Mouse (Mus musculus): Measurements from ENCODE around the gene Gm28539. TPM values are rescaled to one million over a fixed set of nuclear protein-coding genes. Genes with fewer than 3 reads are reported as not detected.

Gene Gm28539
- polyA plus RNA-seq (2017; shearing (Covaris generic)): not detected

DNA sequence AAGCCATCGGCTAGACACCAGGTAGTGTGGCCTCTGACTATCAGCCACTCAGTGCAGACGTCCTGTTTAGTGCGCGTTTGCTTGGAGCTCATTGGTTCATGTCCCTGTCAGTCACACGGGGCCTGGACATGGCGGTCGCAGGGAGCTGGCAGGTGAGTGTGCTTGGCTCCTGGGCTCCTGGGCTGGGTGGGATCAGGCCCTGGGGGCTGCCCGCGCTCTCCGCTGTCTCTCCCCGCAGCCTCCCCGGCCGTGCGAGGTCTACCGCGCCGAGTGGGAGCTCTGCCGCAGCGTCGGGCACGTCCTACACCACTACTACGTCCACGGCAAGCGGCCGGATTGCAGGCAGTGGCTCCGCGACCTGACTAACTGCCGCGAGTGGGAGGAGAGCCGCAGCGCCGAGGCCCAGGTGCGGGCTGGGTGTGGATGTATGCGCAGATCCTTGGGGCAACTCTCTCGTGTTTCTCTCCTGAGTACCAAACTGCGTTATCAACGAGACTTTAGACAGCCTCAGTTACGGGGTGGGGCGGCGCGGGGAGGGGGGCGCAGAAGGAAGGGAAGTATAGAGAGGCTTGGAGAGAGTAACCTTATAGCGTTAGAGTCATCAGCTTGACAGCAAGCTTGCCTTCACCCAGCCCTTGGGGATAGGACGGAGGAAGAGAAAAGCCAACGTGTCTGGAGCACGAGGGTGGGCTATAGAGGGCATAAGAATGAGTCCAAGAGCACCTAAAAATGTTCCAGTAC, at the start of gene Gm28539, which contains the start of gene 2510002D24Rik:
TSS of gene Gm28539 (plus strand) at position 117 of the 741 bp plus-strand sequence.
TSS of gene 2510002D24Rik (plus strand) at position 111 of the 741 bp plus-strand sequence.

DNA sequence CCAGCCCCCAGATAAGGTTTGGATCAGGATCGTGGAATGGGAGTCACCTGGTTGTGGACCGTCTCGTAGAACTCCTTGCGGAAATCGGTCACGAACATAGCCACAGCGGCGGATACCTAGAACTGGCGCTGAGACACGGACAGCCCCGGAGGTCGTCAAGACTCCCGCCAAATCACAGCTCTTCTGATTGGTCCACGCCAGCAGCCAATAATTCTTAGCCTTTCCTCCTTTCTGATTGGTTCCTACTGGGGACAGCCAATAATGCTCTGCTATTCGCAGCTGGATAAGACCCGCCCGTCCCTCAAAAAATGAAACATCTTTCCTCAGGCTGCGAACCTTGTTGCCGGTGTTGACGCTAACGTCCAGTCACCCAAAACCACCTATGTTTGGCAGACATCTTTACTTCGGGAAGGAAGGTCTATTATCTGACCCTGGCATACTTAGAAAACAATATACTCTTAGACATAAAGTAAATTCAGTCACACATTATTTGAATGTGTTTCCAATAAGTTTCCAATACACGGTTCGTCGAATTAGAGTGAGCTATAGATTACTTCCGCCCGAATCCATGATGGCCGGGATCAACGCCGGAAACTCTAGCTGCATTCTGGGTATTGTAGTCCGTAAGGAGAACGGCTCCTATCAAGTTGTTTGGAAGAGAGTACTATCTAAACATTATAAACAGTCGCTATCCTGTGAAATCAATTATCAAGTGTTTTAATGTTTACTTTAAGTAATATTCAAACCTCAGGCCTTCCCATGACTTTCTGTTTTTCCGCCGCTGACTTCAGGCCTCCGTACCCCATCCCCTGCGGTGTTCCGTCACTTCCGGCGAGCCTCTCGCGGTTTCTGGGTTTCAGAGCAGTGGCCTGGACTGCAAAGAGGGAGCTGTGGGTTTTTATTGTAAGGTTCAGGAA, 24.7 kb upstream of the Gm28539 start, which contains the start of the genes Ufd1 and Cdc45:
TSS of gene Ufd1 (plus strand) at position 312 of the 917 bp plus-strand sequence.
TSS of gene Cdc45 (minus strand) at position 520 of the 917 bp plus-strand sequence.

DNA sequence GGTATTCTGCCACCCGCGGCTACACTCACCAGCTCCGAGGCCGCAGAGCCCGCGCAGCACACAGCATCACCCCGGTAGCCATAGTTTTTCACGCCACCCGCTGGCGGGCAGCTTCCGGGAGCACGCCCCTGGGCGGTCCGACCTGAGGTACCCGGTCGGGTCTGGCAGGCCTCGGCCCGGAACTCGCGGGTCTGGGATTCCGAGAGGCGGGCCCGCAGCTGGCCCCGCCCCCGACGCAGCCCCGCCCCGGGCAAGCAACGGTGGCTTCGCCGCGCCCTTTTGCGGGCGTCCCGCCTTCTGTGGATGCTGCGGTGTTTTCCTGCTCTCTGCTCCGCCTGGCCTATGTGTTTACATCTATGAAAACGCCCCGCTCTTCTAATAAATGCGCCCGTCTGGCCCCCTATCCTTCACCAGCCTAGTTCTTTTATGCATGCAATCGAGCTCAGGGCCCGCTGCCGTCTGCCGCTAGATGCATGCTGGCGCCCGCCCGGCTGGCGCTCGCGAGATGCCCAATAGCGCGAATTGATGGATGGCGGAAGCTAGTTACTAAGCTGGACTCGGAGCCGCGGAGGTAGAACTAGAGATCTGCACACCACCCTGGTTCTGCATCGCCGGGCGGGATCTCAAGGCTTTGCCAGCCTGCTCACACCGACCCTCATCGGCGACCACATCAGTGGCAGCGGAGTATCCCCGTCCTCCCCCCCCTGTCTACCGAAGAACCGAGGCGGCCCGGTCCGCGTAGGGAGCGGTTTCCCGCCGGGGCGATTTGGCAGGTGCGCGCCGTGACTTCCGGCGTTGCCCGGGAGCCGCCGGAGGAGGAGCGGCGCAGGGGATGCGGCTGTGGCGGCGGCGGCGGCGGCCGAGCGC, 40.3 kb downstream of the Gm28539 start, which contains the start of the genes Mrpl40 and Hira:
TSS of gene Mrpl40 (minus strand) at position 421 of the 867 bp plus-strand sequence.
TSS of gene Hira (plus strand) at position 596 of the 867 bp plus-strand sequence.

Other genes starting within 250 kb of the Gm28539 start
- gene Tbx1, start 245.9 kb upstream of the Gm28539 start, polyA plus RNA-seq (2017; shearing (Covaris generic)): not detected
- not detected for gene Gp1bb, start 214.2 kb upstream of the Gm28539 start, polyA plus RNA-seq (2017; shearing (Covaris generic))
- gene Gm49601, start 210.2 kb upstream of the Gm28539 start, polyA plus RNA-seq (2017; shearing (Covaris generic)): not detected
- 0.77 TPM for gene Sept5, start 206.6 kb upstream of the Gm28539 start, polyA plus RNA-seq (2017; shearing (Covaris generic))
- 0.21 TPM for gene Cldn5, start 59.7 kb upstream of the Gm28539 start, polyA plus RNA-seq (2017; shearing (Covaris generic))
- 149 TPM for gene Ufd1, start 24.8 kb upstream of the Gm28539 start, polyA plus RNA-seq (2017; shearing (Covaris generic))
- 8.8 TPM for gene Cdc45, start 24.6 kb upstream of the Gm28539 start, polyA plus RNA-seq (2017; shearing (Covaris generic))
- gene 2510002D24Rik, start within 50 bp of the Gm28539 start, polyA plus RNA-seq (2017; shearing (Covaris generic)): 95.2 TPM
- gene Mrpl40, start 40.3 kb downstream of the Gm28539 start, polyA plus RNA-seq (2017; shearing (Covaris generic)): 82.3 TPM
- 6.5 TPM for gene Hira, start 40.5 kb downstream of the Gm28539 start, polyA plus RNA-seq (2017; shearing (Covaris generic))